Mouse (Mus musculus): ENCODE measurements around the gene Gm20388. TPM values are rescaled to one million over a fixed set of nuclear protein-coding genes. Genes with fewer than 3 reads are reported as not detected.

The Gm20388 gene
- polyA plus RNA-seq, 1 experiment from 2014 or later = 5.3 TPM

- no peaks in the 10 kb centered on the region for H3K9me3 ChIP-seq (ENCODE audit: control insufficient read depth, low read length)
- no peak overlapping the region for H3K9ac ChIP-seq (ENCODE audit: low read depth, low read length)
- DNase-seq (ENCODE audit: low spot score) (no peak), ATAC-seq (replicated peaks; ENCODE audit: low FRiP score) (no peak)
- 28% methylated on average over 4 of the region's 4 CpGs for WGBS
- no peak overlapping the region for H3K4me2 ChIP-seq
- no peak overlapping the region for H3K4me3 ChIP-seq (ENCODE audit: low read depth, low read length)
- no peak overlapping the region for H3K27ac ChIP-seq (ENCODE audit: low read depth, low read length)
- peaks cover 53% of the 10 kb centered on the region for H3K4me1 ChIP-seq (replicated peaks; ENCODE audit: control insufficient read depth, insufficient read depth, low read length)
- no peaks in the 10 kb centered on the region for H3K27me3 ChIP-seq (replicated peaks; ENCODE audit: control insufficient read depth, insufficient read depth, low read length)
- no peaks in the 10 kb centered on the region for H3K36me3 ChIP-seq (ENCODE audit: control insufficient read depth, insufficient read depth, low read length)
These were observed 3027.9 kb downstream of the Gm20388 start for GRCm38 (mm10) chr8:122938591-122938990.

GRCm38 (mm10) chr8:122942803-122943713 is 3032.4 kb downstream of the Gm20388 start:
- WGBS = 81% methylated on average over 9 of the region's 9 CpGs
- Histone ChIP-seq H3K4me3 (ENCODE audit: low read depth, low read length) (no peak overlapping the region), H3K9ac (ENCODE audit: low read depth, low read length) (no peak overlapping the region), H3K4me1 (replicated peaks; ENCODE audit: control insufficient read depth, insufficient read depth, low read length) (peaks cover 20% of the 10 kb centered on the region), H3K27ac (ENCODE audit: low read depth, low read length) (no peak overlapping the region), H3K9me3 (ENCODE audit: control insufficient read depth, low read length) (no peaks in the 10 kb centered on the region), H3K36me3 (ENCODE audit: control insufficient read depth, insufficient read depth, low read length) (no peaks in the 10 kb centered on the region), H3K4me2 (no peak overlapping the region), H3K27me3 (replicated peaks; ENCODE audit: control insufficient read depth, insufficient read depth, low read length) (no peaks in the 10 kb centered on the region)
- ATAC-seq (replicated peaks; ENCODE audit: low FRiP score) (no peak), DNase-seq (ENCODE audit: low spot score) (no peak)

- Histone ChIP-seq H3K27me3 (replicated peaks; ENCODE audit: control insufficient read depth, insufficient read depth, low read length) (no peaks in the 10 kb centered on the region), H3K4me3 (ENCODE audit: low read depth, low read length) (no peak overlapping the region), H3K27ac (ENCODE audit: low read depth, low read length) (no peak overlapping the region), H3K4me2 (no peak overlapping the region), H3K9me3 (ENCODE audit: control insufficient read depth, low read length) (no peaks in the 10 kb centered on the region), H3K4me1 (replicated peaks; ENCODE audit: control insufficient read depth, insufficient read depth, low read length) (peaks cover 4% of the 10 kb centered on the region), H3K36me3 (ENCODE audit: control insufficient read depth, insufficient read depth, low read length) (no peaks in the 10 kb centered on the region), H3K9ac (ENCODE audit: low read depth, low read length) (no peak overlapping the region)
- WGBS = 77% methylated on average over 2 of the region's 2 CpGs
- ATAC-seq (replicated peaks; ENCODE audit: low FRiP score) (no peak), DNase-seq (ENCODE audit: low spot score) (no peak)
These were observed 3035.1 kb downstream of the Gm20388 start for GRCm38 (mm10) chr8:122945775-122946174.

GRCm38 (mm10) chr8:122949701-122950100 is 3039.1 kb downstream of the Gm20388 start:
- no peak for ATAC-seq (replicated peaks; ENCODE audit: low FRiP score)
- Histone ChIP-seq H3K9ac (ENCODE audit: low read depth, low read length) (no peak overlapping the region), H3K4me1 (replicated peaks; ENCODE audit: control insufficient read depth, insufficient read depth, low read length) (peaks cover 31% of the 10 kb centered on the region), H3K36me3 (ENCODE audit: control insufficient read depth, insufficient read depth, low read length) (no peaks in the 10 kb centered on the region), H3K9me3 (ENCODE audit: control insufficient read depth, low read length) (no peaks in the 10 kb centered on the region), H3K27me3 (replicated peaks; ENCODE audit: control insufficient read depth, insufficient read depth, low read length) (no peaks in the 10 kb centered on the region), H3K4me2 (no peak overlapping the region), H3K27ac (ENCODE audit: low read depth, low read length) (no peak overlapping the region), H3K4me3 (ENCODE audit: low read depth, low read length) (no peak overlapping the region)
- DNase-seq (ENCODE audit: low spot score) = no peak
- 76% methylated on average over 5 of the region's 5 CpGs for WGBS

GRCm38 (mm10) chr8:122951456-122951855 is 3040.8 kb downstream of the Gm20388 start:
- Histone ChIP-seq H3K9me3 (ENCODE audit: control insufficient read depth, low read length) (no peaks in the 10 kb centered on the region), H3K9ac (ENCODE audit: low read depth, low read length) (no peak overlapping the region), H3K27ac (ENCODE audit: low read depth, low read length) (no peak overlapping the region), H3K27me3 (replicated peaks; ENCODE audit: control insufficient read depth, insufficient read depth, low read length) (no peaks in the 10 kb centered on the region), H3K4me2 (no peak overlapping the region), H3K4me3 (ENCODE audit: low read depth, low read length) (no peak overlapping the region), H3K36me3 (ENCODE audit: control insufficient read depth, insufficient read depth, low read length) (no peaks in the 10 kb centered on the region), H3K4me1 (replicated peaks; ENCODE audit: control insufficient read depth, insufficient read depth, low read length) (peaks cover 47% of the 10 kb centered on the region)
- 86% methylated on average over 5 of the region's 5 CpGs for WGBS
- DNase-seq (ENCODE audit: low spot score) (no peak), ATAC-seq (replicated peaks; ENCODE audit: low FRiP score) (no peak)

GRCm38 (mm10) chr8:122953028-122953427 is 3042.4 kb downstream of the Gm20388 start:
- no peak overlapping the region for H3K4me2 ChIP-seq
- H3K27me3 ChIP-seq (replicated peaks; ENCODE audit: control insufficient read depth, insufficient read depth, low read length) = no peaks in the 10 kb centered on the region
- no peak overlapping the region for H3K27ac ChIP-seq (ENCODE audit: low read depth, low read length)
- WGBS = 70% methylated on average over 6 of the region's 6 CpGs
- no peaks in the 10 kb centered on the region for H3K36me3 ChIP-seq (ENCODE audit: control insufficient read depth, insufficient read depth, low read length)
- no peak overlapping the region for H3K4me3 ChIP-seq (ENCODE audit: low read depth, low read length)
- no peak overlapping the region for H3K9ac ChIP-seq (ENCODE audit: low read depth, low read length)
- no peaks in the 10 kb centered on the region for H3K9me3 ChIP-seq (ENCODE audit: control insufficient read depth, low read length)
- no peak for DNase-seq (ENCODE audit: low spot score)
- no peak for ATAC-seq (replicated peaks; ENCODE audit: low FRiP score)
- H3K4me1 ChIP-seq (replicated peaks; ENCODE audit: control insufficient read depth, insufficient read depth, low read length) = peaks cover 59% of the 10 kb centered on the region

GRCm38 (mm10) chr8:122954090-122954799 is 3043.6 kb downstream of the Gm20388 start:
- DNase-seq (ENCODE audit: low spot score) (no peak), ATAC-seq (replicated peaks; ENCODE audit: low FRiP score) (0 out of 2 replicates have a peak, but pooled peaks have one; percentile 21)
- Histone ChIP-seq H3K27me3 (replicated peaks; ENCODE audit: control insufficient read depth, insufficient read depth, low read length) (no peaks in the 10 kb centered on the region), H3K9ac (ENCODE audit: low read depth, low read length) (no peak overlapping the region), H3K4me3 (ENCODE audit: low read depth, low read length) (no peak overlapping the region), H3K4me1 (replicated peaks; ENCODE audit: control insufficient read depth, insufficient read depth, low read length) (peaks cover 61% of the 10 kb centered on the region), H3K4me2 (peak overlapping the region; percentile 39), H3K36me3 (ENCODE audit: control insufficient read depth, insufficient read depth, low read length) (no peaks in the 10 kb centered on the region), H3K9me3 (ENCODE audit: control insufficient read depth, low read length) (no peaks in the 10 kb centered on the region), H3K27ac (ENCODE audit: low read depth, low read length) (peak overlapping the region; percentile 30; the same call in 1 of the 2 replicates)
- 53% methylated on average over 3 of the region's 3 CpGs for WGBS

GRCm38 (mm10) chr8:122955195-122955594 is 3044.6 kb downstream of the Gm20388 start:
- DNase-seq (ENCODE audit: low spot score) (no peak), ATAC-seq (replicated peaks; ENCODE audit: low FRiP score) (no peak)
- Histone ChIP-seq H3K36me3 (ENCODE audit: control insufficient read depth, insufficient read depth, low read length) (no peaks in the 10 kb centered on the region), H3K9ac (ENCODE audit: low read depth, low read length) (no peak overlapping the region), H3K4me1 (replicated peaks; ENCODE audit: control insufficient read depth, insufficient read depth, low read length) (peaks cover 64% of the 10 kb centered on the region), H3K27me3 (replicated peaks; ENCODE audit: control insufficient read depth, insufficient read depth, low read length) (no peaks in the 10 kb centered on the region), H3K4me3 (ENCODE audit: low read depth, low read length) (no peak overlapping the region), H3K27ac (ENCODE audit: low read depth, low read length) (no peak overlapping the region), H3K4me2 (peak overlapping the region; percentile 35; the same call in 1 of the 2 replicates), H3K9me3 (ENCODE audit: control insufficient read depth, low read length) (no peaks in the 10 kb centered on the region)
